Mouse (Mus musculus) intestine, postnatal 0 days (tissue): ENCODE results near the gene Tap1. TPM values are rescaled to one million over a fixed set of nuclear protein-coding genes. Genes with fewer than 3 reads are reported as not detected.
"Not testable (repeated sequence)": the region's sequence is repeated elsewhere in the genome, so short reads cannot be mapped to it uniquely, and the experiment has no call there.

Experiments
- ATAC-seq: fragments of 200-750 bp; cut with Nextera tagmentation; 2 replicates; pipeline ENCODE4 v1.8.0; 2017; ENCODE audit warnings: mild to moderate bottlenecking, moderate TSS enrichment, moderate library complexity
- H3K27ac ChIP-seq: fragments of 300-500 bp; sonication (generic); 2 replicates; pipeline ENCODE4 v1.5.1; 2014; ENCODE audit warnings: mild to moderate bottlenecking, low read depth, low read length, moderate library complexity
- H3K27me3 ChIP-seq: fragments of 300-500 bp; sonication (generic); replicated peaks from 2 replicates; pipeline ENCODE4 v1.6.1; 2014; ENCODE audit warnings: low read length, mixed read lengths; ENCODE audit not compliant: control insufficient read depth, insufficient read depth
- H3K36me3 ChIP-seq: fragments of 300-500 bp; sonication (generic); 2 replicates; pipeline ENCODE4 v1.6.1; 2014; ENCODE audit warnings: mild to moderate bottlenecking, moderate library complexity; ENCODE audit not compliant: control insufficient read depth, insufficient read depth
- H3K4me1 ChIP-seq: fragments of 300-500 bp; sonication (generic); replicated peaks from 2 replicates; pipeline ENCODE4 v1.6.1; 2014; ENCODE audit warnings: antibody characterized with exemption, low read length, mixed read lengths; ENCODE audit not compliant: control insufficient read depth, insufficient read depth
- H3K4me2 ChIP-seq: fragments of 300-500 bp; sonication (generic); replicated peaks from 2 replicates; pipeline ENCODE4 v1.6.1; 2014; ENCODE audit warnings: low read depth, mild to moderate bottlenecking, moderate library complexity
- H3K4me3 ChIP-seq: fragments of 300-500 bp; sonication (generic); 2 replicates; pipeline ENCODE4 v1.5.1; 2014; ENCODE audit warnings: low read depth, low read length
- H3K9ac ChIP-seq: fragments of 300-500 bp; sonication (generic); 2 replicates; pipeline ENCODE4 v1.6.1; 2014; ENCODE audit warnings: mild to moderate bottlenecking, low read depth, low read length
- H3K9me3 ChIP-seq: fragments of 300-500 bp; sonication (generic); 2 replicates; pipeline ENCODE4 v1.6.1; 2016; ENCODE audit warnings: mixed run types; ENCODE audit not compliant: control insufficient read depth
- CTCF ChIP-seq: sonication (generic); IDR thresholded peaks from 2 replicates; pipeline ENCODE4 v1.5.1; 2016; ENCODE audit warnings: low read depth, mild to moderate bottlenecking, control low read depth, antibody characterized with exemption, moderate library complexity
- WGBS: fragments of 180-500 bp; shearing (Covaris S2); extraction: QIAGEN DNeasy Blood & Tissue Kit; methylation state at CpG from one replicate; pipeline ENCODE4 v1.1.7; 2014; 5-methylcytosine and 5-hydroxymethylcytosine counted together
- polyA plus RNA-seq: library from polyadenylated mRNA; unstranded; fragments of >200 nt; fragmentation: Nextera tagmentation; extraction: Ambion mirVana; gene quantifications from 2 replicates; pipeline ENCODE4 v1.2.1, GENCODE M21; 2015

Gene Tap1
- polyA plus RNA-seq, 1 experiment from 2014 or later, result 14.1 TPM

- no peak overlapping the region for H3K4me3 ChIP-seq
- H3K9me3 ChIP-seq, result no peaks in the 10 kb centered on the region
- no peak overlapping the region for H3K4me2 ChIP-seq
- H3K27me3 ChIP-seq, result peaks cover 29% of the 10 kb centered on the region; the same call in 1 of the 2 replicates
- H3K9ac ChIP-seq, result no peak overlapping the region
- H3K27ac ChIP-seq, result no peak overlapping the region
- TF ChIP-seq CTCF, result no peak
- WGBS, result 72% methylated on average over 7 of the region's 7 CpGs
- no peaks in the 10 kb centered on the region for H3K36me3 ChIP-seq
- no peak for ATAC-seq
- H3K4me1 ChIP-seq, result 0 out of 2 replicates have a peak, but pooled peaks cover 2% of the 10 kb centered on the region
Observed at GRCm38 (mm10) chr17:34142456-34143010, 44.8 kb upstream of the Tap1 start.

- WGBS, result 31% methylated on average over 7 of the region's 7 CpGs
- Histone ChIP-seq H3K9me3 (no peaks in the 10 kb centered on the region), H3K4me3 (no peak within 1 kb of the TSS), H3K4me2 (no peak within 1 kb of the TSS), H3K27me3 (peaks cover 27% of the 10 kb centered on the region; the same call in 1 of the 2 replicates), H3K27ac (no peak within 1 kb of the TSS), H3K9ac (no peak within 1 kb of the TSS), H3K4me1 (0 out of 2 replicates have a peak, but pooled peaks cover 2% of the 10 kb centered on the region), H3K36me3 (no peaks in the 10 kb centered on the region)
- no peak for ATAC-seq
- no peak for TF ChIP-seq CTCF
Observed at GRCm38 (mm10) chr17:34143033-34143432, 44.3 kb upstream of the Tap1 start, which contains the start of gene H2-DMb2. Gene H2-DMb2, plus strand, starts transcription at chr17:34143307.

- no peak overlapping the region for H3K4me2 ChIP-seq
- H3K4me1 ChIP-seq, result 0 out of 2 replicates have a peak, but pooled peaks cover 2% of the 10 kb centered on the region
- TF ChIP-seq CTCF, result no peak
- H3K36me3 ChIP-seq, result no peaks in the 10 kb centered on the region
- ATAC-seq, result no peak
- H3K27me3 ChIP-seq, result peaks cover 23% of the 10 kb centered on the region; the same call in 1 of the 2 replicates
- WGBS, result 60% methylated on average over 5 of the region's 5 CpGs
- no peak overlapping the region for H3K9ac ChIP-seq
- H3K27ac ChIP-seq, result no peak overlapping the region
- no peak overlapping the region for H3K4me3 ChIP-seq
- H3K9me3 ChIP-seq, result no peaks in the 10 kb centered on the region
Observed at GRCm38 (mm10) chr17:34143461-34143860, 43.9 kb upstream of the Tap1 start.

- H3K4me2 ChIP-seq, ATAC-seq, H3K9ac ChIP-seq, H3K27ac ChIP-seq, H3K4me3 ChIP-seq, H3K9me3 ChIP-seq, H3K36me3 ChIP-seq, H3K4me1 ChIP-seq: not testable (repeated sequence)
- H3K27me3 ChIP-seq, result peaks cover 16% of the 10 kb centered on the region; the same call in 1 of the 2 replicates
- 88% methylated on average over 4 of the region's 4 CpGs for WGBS
Observed at GRCm38 (mm10) chr17:34144221-34144620, 43.1 kb upstream of the Tap1 start.

- H3K27me3 ChIP-seq, result peaks cover 13% of the 10 kb centered on the region; the same call in 1 of the 2 replicates
- no peaks in the 10 kb centered on the region for H3K36me3 ChIP-seq
- no peaks in the 10 kb centered on the region for H3K9me3 ChIP-seq
- H3K4me3 ChIP-seq, result no peak overlapping the region
- no peak overlapping the region for H3K4me2 ChIP-seq
- no peak overlapping the region for H3K9ac ChIP-seq
- no peak for TF ChIP-seq CTCF
- 69% methylated on average over 3 of the region's 3 CpGs for WGBS
- H3K27ac ChIP-seq, result no peak overlapping the region
- ATAC-seq, result no peak
- H3K4me1 ChIP-seq, result no peaks in the 10 kb centered on the region
Observed at GRCm38 (mm10) chr17:34144960-34145371, 42.4 kb upstream of the Tap1 start.

- TF ChIP-seq CTCF, result no peak
- ATAC-seq, result peak; percentile 65; the same call in 1 of the 2 replicates
- WGBS, result 50% methylated on average over 4 of the region's 4 CpGs
Observed at GRCm38 (mm10) chr17:34152923-34153322, 34.4 kb upstream of the Tap1 start, which contains the start of gene H2-DMb1. Gene H2-DMb1, plus strand, starts transcription at chr17:34153072.

More at GRCm38 (mm10) chr17:34152923-34153322, 34.4 kb upstream of the Tap1 start, which contains the start of gene H2-DMb1:
- Histone ChIP-seq H3K9me3 (no peaks in the 10 kb centered on the region), H3K9ac (no peak within 1 kb of the TSS), H3K4me3 (no peak within 1 kb of the TSS), H3K27me3 (no peaks in the 10 kb centered on the region), H3K36me3 (no peaks in the 10 kb centered on the region), H3K4me1 (no peaks in the 10 kb centered on the region), H3K4me2 (0 out of 2 replicates have a peak within 1 kb of the TSS, but pooled peaks have one; percentile 24), H3K27ac (no peak within 1 kb of the TSS)
